Mouse (Mus musculus): ENCODE results near the gene Igsf9.

Gene Igsf9

GRCm38 (mm10) chr1:172468301-172468877, 13.2 kb upstream of the Igsf9 start:
- DNase-seq (ENCODE audit: low read depth, low spot score) = no peak

- DNase-seq (ENCODE audit: low read depth, low spot score) = no peak
Observed at GRCm38 (mm10) chr1:172469373-172469772, 12.2 kb upstream of the Igsf9 start.

- no peak for DNase-seq (ENCODE audit: low read depth, low spot score)
Observed at GRCm38 (mm10) chr1:172469810-172470448, 11.7 kb upstream of the Igsf9 start.

- no peak for DNase-seq (ENCODE audit: low read depth, low spot score)
Observed at GRCm38 (mm10) chr1:172472909-172473308, 8.7 kb upstream of the Igsf9 start.

GRCm38 (mm10) chr1:172474196-172474595, 7.4 kb upstream of the Igsf9 start:
- no peak for DNase-seq (ENCODE audit: low read depth, low spot score)

- DNase-seq (ENCODE audit: low read depth, low spot score) = no peak
Observed at GRCm38 (mm10) chr1:172475054-172475741, 6.4 kb upstream of the Igsf9 start, which contains the start of gene Slamf9. Slamf9 (plus strand) TSS chr1:172475358.

GRCm38 (mm10) chr1:172478020-172478419, 3.6 kb upstream of the Igsf9 start:
- no peak for DNase-seq (ENCODE audit: low read depth, low spot score)

- DNase-seq (ENCODE audit: low read depth, low spot score) = no peak
Observed at GRCm38 (mm10) chr1:172480376-172480775, 1.2 kb upstream of the Igsf9 start.

GRCm38 (mm10) chr1:172481111-172481510, 477 bp upstream of the Igsf9 start:
- no peak for DNase-seq (ENCODE audit: low read depth, low spot score)

- no peak for DNase-seq (ENCODE audit: low read depth, low spot score)
Observed at GRCm38 (mm10) chr1:172482518-172483360, 1.2 kb downstream of the Igsf9 start.

- DNase-seq (ENCODE audit: low read depth, low spot score) = no peak
Observed at GRCm38 (mm10) chr1:172483361-172483660, 1.7 kb downstream of the Igsf9 start.

- no peak for DNase-seq (ENCODE audit: low read depth, low spot score)
Observed at GRCm38 (mm10) chr1:172484236-172484635, 2.6 kb downstream of the Igsf9 start.

GRCm38 (mm10) chr1:172484671-172485070, 3.1 kb downstream of the Igsf9 start:
- no peak for DNase-seq (ENCODE audit: low read depth, low spot score)

- DNase-seq (ENCODE audit: low read depth, low spot score) = no peak
Observed at GRCm38 (mm10) chr1:172485821-172486220, 4.2 kb downstream of the Igsf9 start.

- DNase-seq (ENCODE audit: low read depth, low spot score) = no peak
Observed at GRCm38 (mm10) chr1:172486236-172486635, 4.6 kb downstream of the Igsf9 start.

- no peak for DNase-seq (ENCODE audit: low read depth, low spot score)
Observed at GRCm38 (mm10) chr1:172486651-172487050, 5.1 kb downstream of the Igsf9 start.

GRCm38 (mm10) chr1:172487859-172488258, 6.3 kb downstream of the Igsf9 start:
- DNase-seq (ENCODE audit: low read depth, low spot score) = no peak

- DNase-seq (ENCODE audit: low read depth, low spot score) = no peak
Observed at GRCm38 (mm10) chr1:172488831-172489230, 7.2 kb downstream of the Igsf9 start.

GRCm38 (mm10) chr1:172489585-172490250, 8.1 kb downstream of the Igsf9 start:
- no peak for DNase-seq (ENCODE audit: low read depth, low spot score)

GRCm38 (mm10) chr1:172490261-172490661, 8.7 kb downstream of the Igsf9 start:
- no peak for DNase-seq (ENCODE audit: low read depth, low spot score)

- DNase-seq (ENCODE audit: low read depth, low spot score) = no peak
Observed at GRCm38 (mm10) chr1:172492047-172492446, 10.5 kb downstream of the Igsf9 start.

GRCm38 (mm10) chr1:172493516-172493915, 11.9 kb downstream of the Igsf9 start:
- no peak for DNase-seq (ENCODE audit: low read depth, low spot score)

Measured in brain, embryonic 18.5 days (tissue).